Mouse (Mus musculus): Measurements from ENCODE around the gene Wdr82. TPM values are rescaled to one million over a fixed set of nuclear protein-coding genes. Genes with fewer than 3 reads are reported as not detected.

Wdr82 gene
- total RNA-seq, 1 experiment = 95.8 TPM

DNA sequence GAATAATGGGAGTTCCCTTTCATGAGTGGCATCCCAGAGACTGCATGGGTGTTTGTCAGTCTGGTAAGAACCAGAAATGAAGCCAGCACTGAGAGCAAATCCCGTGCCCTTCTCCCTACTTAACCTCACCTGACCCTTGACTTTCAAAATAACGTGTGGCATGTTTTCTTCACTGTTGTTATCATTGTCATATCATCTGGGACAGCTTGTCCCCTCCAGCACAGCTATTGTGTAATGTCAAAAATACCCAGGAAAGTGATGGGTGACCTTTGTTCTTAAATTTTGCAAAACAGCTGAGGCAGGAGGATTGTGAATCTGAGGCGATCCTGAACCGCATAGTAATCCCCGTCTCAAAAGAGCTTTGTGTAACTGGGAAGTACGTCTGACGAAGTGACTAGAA is 40.5 kb upstream of the Wdr82 start:
- Histone ChIP-seq H3K4me1 (ENCODE audit: control insufficient read depth in 2 of 2, insufficient read depth in 2 of 2, low read length in 2 of 2, poor library complexity in 1 of 2) (peaks cover 0 to 3% of the 10 kb centered on the region in 2 experiments; a peak in 1 of 4 replicates), H3K4me3 (ENCODE audit: insufficient read depth in 1 of 2, low read depth in 1 of 2, low read length in 2 of 2, poor library complexity in 1 of 2, severe bottlenecking in 1 of 2) (no peak overlapping the region), H3K27ac (ENCODE audit: insufficient read depth, low read depth, low read length, poor library complexity, severe bottlenecking) (no peak overlapping the region), H3K36me3 (ENCODE audit: control insufficient read depth, insufficient read depth, low read length, poor library complexity, severe bottlenecking) (no peaks in the 10 kb centered on the region), H3K9me3 (ENCODE audit: control insufficient read depth, insufficient read depth, low read depth, low read length) (no peaks in the 10 kb centered on the region), H3K9ac (ENCODE audit: insufficient read depth, low read depth, low read length, poor library complexity, severe bottlenecking) (no peak overlapping the region)
- no peak for DNase-seq (ENCODE audit: low read depth, low spot score)
- TF ChIP-seq ZNF384 (IDR thresholded peaks at IDR 0.05; ENCODE audit: low read depth, low read length) (no peak), MAFK (IDR thresholded peaks at IDR 0.05; ENCODE audit: insufficient read depth, low read depth, low read length) (no peak), ZC3H11A (IDR thresholded peaks at IDR 0.05; ENCODE audit: borderline replicate concordance, low read depth, low read length) (no peak)
- in situ Hi-C loops (cut with MboI; ENCODE audit: low sequenced_read_pairs in 2 of 2, unreplicated experiment in 2 of 2) = no loop called here

DNA sequence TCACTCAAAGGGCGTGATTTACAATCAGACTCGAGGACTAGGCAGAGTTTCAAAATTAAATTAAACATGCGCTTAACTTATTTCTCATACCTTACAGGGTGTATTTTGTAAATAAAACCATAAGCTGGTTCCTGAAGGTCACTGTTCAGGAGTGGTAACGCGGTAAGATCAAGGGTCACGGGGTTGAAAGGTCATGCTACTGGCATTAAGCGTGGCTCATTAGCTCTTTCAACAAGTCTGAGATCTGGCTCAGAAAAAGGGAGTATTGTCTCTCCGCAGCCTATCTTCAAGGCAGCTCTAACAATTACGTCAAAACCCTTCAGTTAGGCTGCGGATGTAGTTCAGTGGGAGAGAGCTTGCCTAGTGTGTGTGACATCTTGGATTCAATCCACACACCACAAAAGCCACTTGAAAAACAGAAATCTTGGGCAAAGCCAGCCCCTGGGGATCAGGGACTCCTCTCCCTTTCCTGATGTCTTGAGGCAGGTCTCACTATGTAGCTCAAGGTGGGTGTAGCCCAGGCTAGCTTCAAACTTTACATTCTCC is 33.0 kb upstream of the Wdr82 start:
- DNase-seq (ENCODE audit: low read depth, low spot score) = no peak
- Histone ChIP-seq H3K9me3 (ENCODE audit: control insufficient read depth, insufficient read depth, low read depth, low read length) (no peaks in the 10 kb centered on the region), H3K9ac (ENCODE audit: insufficient read depth, low read depth, low read length, poor library complexity, severe bottlenecking) (no peak overlapping the region), H3K4me1 (ENCODE audit: control insufficient read depth in 2 of 2, insufficient read depth in 2 of 2, low read length in 2 of 2, poor library complexity in 1 of 2) (no peaks in the 10 kb centered on the region), H3K27ac (ENCODE audit: insufficient read depth, low read depth, low read length, poor library complexity, severe bottlenecking) (no peak overlapping the region), H3K4me3 (ENCODE audit: insufficient read depth in 1 of 2, low read depth in 1 of 2, low read length in 2 of 2, poor library complexity in 1 of 2, severe bottlenecking in 1 of 2) (no peak overlapping the region), H3K36me3 (ENCODE audit: control insufficient read depth, insufficient read depth, low read length, poor library complexity, severe bottlenecking) (no peaks in the 10 kb centered on the region)
- in situ Hi-C loops (cut with MboI; ENCODE audit: low sequenced_read_pairs in 2 of 2, unreplicated experiment in 2 of 2) = no loop called here
- TF ChIP-seq ZNF384 (IDR thresholded peaks at IDR 0.05; ENCODE audit: low read depth, low read length) (no peak), HCFC1 (IDR thresholded peaks at IDR 0.05; ENCODE audit: borderline replicate concordance, insufficient read depth, low read length) (no peak), ZC3H11A (IDR thresholded peaks at IDR 0.05; ENCODE audit: borderline replicate concordance, low read depth, low read length) (no peak), MAFK (IDR thresholded peaks at IDR 0.05; ENCODE audit: insufficient read depth, low read depth, low read length) (no peak), CHD2 (IDR thresholded peaks at IDR 0.05; ENCODE audit: low read depth, low read length) (no peak)

DNA sequence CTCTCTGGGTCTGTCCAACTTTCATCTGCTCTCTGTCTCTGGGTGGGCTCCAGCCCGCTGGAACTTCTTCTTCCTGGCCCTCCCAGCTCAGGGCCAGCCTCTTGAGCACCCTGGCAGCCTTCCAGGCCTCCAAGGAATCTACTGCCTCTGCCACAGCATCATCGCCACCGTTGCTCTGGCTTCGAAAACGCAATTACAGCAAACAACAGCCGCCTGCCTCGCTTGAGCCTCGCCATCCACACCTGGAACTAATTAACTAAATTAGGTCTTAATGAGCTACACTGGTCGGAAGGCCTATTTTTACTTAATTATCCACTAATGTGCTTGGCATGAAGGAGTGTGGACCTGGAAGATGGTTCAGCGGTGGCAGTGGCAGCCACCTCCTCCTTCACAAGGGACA is 31.0 kb upstream of the Wdr82 start:
- no peak overlapping the region for H3K27ac ChIP-seq (ENCODE audit: insufficient read depth, low read depth, low read length, poor library complexity, severe bottlenecking)
- no peaks in the 10 kb centered on the region for H3K36me3 ChIP-seq (ENCODE audit: control insufficient read depth, insufficient read depth, low read length, poor library complexity, severe bottlenecking)
- H3K4me3 ChIP-seq (ENCODE audit: insufficient read depth in 1 of 2, low read depth in 1 of 2, low read length in 2 of 2, poor library complexity in 1 of 2, severe bottlenecking in 1 of 2) = no peak overlapping the region
- H3K4me1 ChIP-seq (ENCODE audit: control insufficient read depth in 2 of 2, insufficient read depth in 2 of 2, low read length in 2 of 2, poor library complexity in 1 of 2) = no peaks in the 10 kb centered on the region
- no peaks in the 10 kb centered on the region for H3K9me3 ChIP-seq (ENCODE audit: control insufficient read depth, insufficient read depth, low read depth, low read length)
- TF ChIP-seq MAFK (IDR thresholded peaks at IDR 0.05; ENCODE audit: insufficient read depth, low read depth, low read length) = no peak
- TF ChIP-seq CHD2 (IDR thresholded peaks at IDR 0.05; ENCODE audit: low read depth, low read length) = no peak
- no peak for TF ChIP-seq ZC3H11A (IDR thresholded peaks at IDR 0.05; ENCODE audit: borderline replicate concordance, low read depth, low read length)
- no peak for TF ChIP-seq HCFC1 (IDR thresholded peaks at IDR 0.05; ENCODE audit: borderline replicate concordance, insufficient read depth, low read length)
- no peak for TF ChIP-seq ZNF384 (IDR thresholded peaks at IDR 0.05; ENCODE audit: low read depth, low read length)
- DNase-seq (ENCODE audit: low read depth, low spot score) = no peak
- in situ Hi-C loops (cut with MboI; ENCODE audit: low sequenced_read_pairs in 2 of 2, unreplicated experiment in 2 of 2) = no loop called here
- H3K9ac ChIP-seq (ENCODE audit: insufficient read depth, low read depth, low read length, poor library complexity, severe bottlenecking) = no peak overlapping the region

GRCm38 (mm10) chr9:106141955-106142354 is 28.8 kb upstream of the Wdr82 start:
- TF ChIP-seq MAFK (IDR thresholded peaks at IDR 0.05; ENCODE audit: insufficient read depth, low read depth, low read length) = no peak
- TF ChIP-seq CHD2 (IDR thresholded peaks at IDR 0.05; ENCODE audit: low read depth, low read length) = no peak
- no peak for TF ChIP-seq ZNF384 (IDR thresholded peaks at IDR 0.05; ENCODE audit: low read depth, low read length)
- no peak for TF ChIP-seq HCFC1 (IDR thresholded peaks at IDR 0.05; ENCODE audit: borderline replicate concordance, insufficient read depth, low read length)
- Histone ChIP-seq H3K4me3 (ENCODE audit: insufficient read depth in 1 of 2, low read depth in 1 of 2, low read length in 2 of 2, poor library complexity in 1 of 2, severe bottlenecking in 1 of 2) (no peak overlapping the region), H3K9ac (ENCODE audit: insufficient read depth, low read depth, low read length, poor library complexity, severe bottlenecking) (no peak overlapping the region), H3K9me3 (ENCODE audit: control insufficient read depth, insufficient read depth, low read depth, low read length) (no peaks in the 10 kb centered on the region), H3K4me1 (ENCODE audit: control insufficient read depth in 2 of 2, insufficient read depth in 2 of 2, low read length in 2 of 2, poor library complexity in 1 of 2) (no peaks in the 10 kb centered on the region), H3K27ac (ENCODE audit: insufficient read depth, low read depth, low read length, poor library complexity, severe bottlenecking) (no peak overlapping the region), H3K36me3 (ENCODE audit: control insufficient read depth, insufficient read depth, low read length, poor library complexity, severe bottlenecking) (no peaks in the 10 kb centered on the region)
- no peak for DNase-seq (ENCODE audit: low read depth, low spot score)
- in situ Hi-C loops (cut with MboI; ENCODE audit: low sequenced_read_pairs in 2 of 2, unreplicated experiment in 2 of 2) = no loop called here

DNA sequence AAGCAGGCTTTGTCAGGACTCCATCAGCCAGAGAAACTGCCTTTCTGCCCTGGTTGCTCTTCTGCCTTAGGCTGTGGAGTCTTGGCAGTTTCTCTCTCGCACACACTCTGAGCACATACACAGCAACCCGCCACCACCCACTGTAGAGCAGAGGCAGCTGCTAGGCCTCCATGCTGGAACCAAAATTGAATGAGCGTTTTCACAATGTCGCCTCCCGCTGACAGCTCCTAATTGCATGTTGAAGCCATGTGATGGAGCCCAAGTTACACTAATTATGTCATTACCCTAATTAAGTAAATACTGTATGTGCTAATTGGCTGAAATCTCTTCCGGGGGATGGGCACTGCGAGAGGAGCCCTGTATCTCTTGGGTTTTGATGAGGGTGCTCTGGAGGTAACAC is 26.6 kb upstream of the Wdr82 start:
- no peaks in the 10 kb centered on the region for H3K9me3 ChIP-seq (ENCODE audit: control insufficient read depth, insufficient read depth, low read depth, low read length)
- peaks cover 0 to 15% of the 10 kb centered on the region in 2 experiments; a peak in 2 of 4 replicates for H3K4me1 ChIP-seq (ENCODE audit: control insufficient read depth in 2 of 2, insufficient read depth in 2 of 2, low read length in 2 of 2, poor library complexity in 1 of 2)
- no peak overlapping the region for H3K4me3 ChIP-seq (ENCODE audit: insufficient read depth in 1 of 2, low read depth in 1 of 2, low read length in 2 of 2, poor library complexity in 1 of 2, severe bottlenecking in 1 of 2)
- TF ChIP-seq ZC3H11A (IDR thresholded peaks at IDR 0.05; ENCODE audit: borderline replicate concordance, low read depth, low read length) (no peak), CHD2 (IDR thresholded peaks at IDR 0.05; ENCODE audit: low read depth, low read length) (no peak), ZNF384 (IDR thresholded peaks at IDR 0.05; ENCODE audit: low read depth, low read length) (no peak), HCFC1 (IDR thresholded peaks at IDR 0.05; ENCODE audit: borderline replicate concordance, insufficient read depth, low read length) (no peak), MAFK (IDR thresholded peaks at IDR 0.05; ENCODE audit: insufficient read depth, low read depth, low read length) (no peak)
- H3K36me3 ChIP-seq (ENCODE audit: control insufficient read depth, insufficient read depth, low read length, poor library complexity, severe bottlenecking) = no peaks in the 10 kb centered on the region
- no peak for DNase-seq (ENCODE audit: low read depth, low spot score)
- no peak overlapping the region for H3K9ac ChIP-seq (ENCODE audit: insufficient read depth, low read depth, low read length, poor library complexity, severe bottlenecking)
- in situ Hi-C loops (cut with MboI; ENCODE audit: low sequenced_read_pairs in 2 of 2, unreplicated experiment in 2 of 2) = no loop called here
- no peak overlapping the region for H3K27ac ChIP-seq (ENCODE audit: insufficient read depth, low read depth, low read length, poor library complexity, severe bottlenecking)

All from ES-E14 (cell line).